Mouse (Mus musculus) heart, embryonic 16.5 days (tissue): Measurements from ENCODE around the gene Dmbt1. TPM values are rescaled to one million over a fixed set of nuclear protein-coding genes. Genes with fewer than 3 reads are reported as not detected.

ENCODE experiments used
- ATAC-seq: fragments of 200-750 bp; cut with Nextera tagmentation; replicated peaks from 2 replicates; pipeline ENCODE4 v1.8.0; 2017; ENCODE audit warnings: moderate number of reproducible peaks; ENCODE audit not compliant: insufficient read depth, low FRiP score; ENCODE audit errors: extremely low read depth
- H3K27ac ChIP-seq: fragments of 300-500 bp; sonication (generic); 2 replicates; pipeline ENCODE4 v1.5.1; 2014; ENCODE audit warnings: mild to moderate bottlenecking, low read length, control low read depth, moderate library complexity
- H3K27me3 ChIP-seq: fragments of 300-500 bp; sonication (generic); 2 replicates; pipeline ENCODE4 v1.6.1; 2014; ENCODE audit warnings: low read length, mixed read lengths; ENCODE audit not compliant: control insufficient read depth, insufficient read depth
- H3K36me3 ChIP-seq: fragments of 300-500 bp; sonication (generic); 2 replicates; pipeline ENCODE4 v1.6.1; 2014; ENCODE audit not compliant: control insufficient read depth, insufficient read depth
- H3K4me1 ChIP-seq: fragments of 300-500 bp; sonication (generic); 2 replicates; pipeline ENCODE4 v1.6.1; 2014; ENCODE audit warnings: low read length, mixed read lengths; ENCODE audit not compliant: control insufficient read depth, insufficient read depth
- H3K4me2 ChIP-seq: fragments of 300-500 bp; sonication (generic); 2 replicates; pipeline ENCODE4 v1.6.1; 2014; ENCODE audit warnings: low read depth, mild to moderate bottlenecking, control low read depth, low read length
- H3K4me3 ChIP-seq: fragments of 300-500 bp; sonication (generic); 2 replicates; pipeline ENCODE4 v1.5.1; 2014; ENCODE audit warnings: mild to moderate bottlenecking, control low read depth, low read length
- H3K9ac ChIP-seq: fragments of 300-500 bp; sonication (generic); 2 replicates; pipeline ENCODE4 v1.6.1; 2014; ENCODE audit warnings: low read length, control low read depth
- H3K9me3 ChIP-seq: fragments of 300-500 bp; sonication (generic); replicated peaks from 2 replicates; pipeline ENCODE4 v1.6.1; 2016; ENCODE audit warnings: low read length; ENCODE audit not compliant: control insufficient read depth
- WGBS: fragments of 180-500 bp; shearing (Covaris S2); extraction: QIAGEN DNeasy Blood & Tissue Kit; methylation state at CpG from one replicate; pipeline ENCODE4 v1.1.7; 2014; 5-methylcytosine and 5-hydroxymethylcytosine counted together
- polyA plus RNA-seq: library from polyadenylated mRNA; unstranded; fragments of >200 nt; fragmentation: Nextera tagmentation; extraction: Ambion mirVana; gene quantifications from 2 replicates; pipeline ENCODE4 v1.2.1, GENCODE M21; 2015

Gene Dmbt1
- polyA plus RNA-seq, 1 experiment from 2014 or later: 0.29 TPM

DNA sequence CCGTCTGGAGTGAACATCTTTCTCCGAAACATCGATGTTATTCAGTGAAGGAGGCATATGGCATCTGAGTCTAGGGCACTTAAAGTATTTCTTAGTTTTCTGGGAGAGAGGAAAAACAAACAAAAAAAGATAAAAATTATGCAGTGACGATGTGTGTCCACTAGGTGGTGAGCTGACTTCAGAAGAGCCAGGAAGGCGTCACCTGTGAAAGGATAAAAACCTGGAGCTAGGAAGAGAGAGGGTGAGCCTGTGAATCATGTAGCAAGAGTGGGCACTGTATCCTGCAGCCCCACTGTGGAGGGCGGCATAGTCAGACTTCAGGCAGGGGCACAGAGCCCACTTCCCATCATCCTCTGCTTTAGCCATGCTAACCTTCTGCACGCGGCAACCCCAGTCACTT lies 37.9 kb upstream of the Dmbt1 start:
- 45% methylated on average over 8 of the region's 8 CpGs for WGBS

GRCm38 (mm10) chr7:131001976-131002726 lies 29.7 kb upstream of the Dmbt1 start:
- no peak overlapping the region for H3K4me3 ChIP-seq
- no peak overlapping the region for H3K4me2 ChIP-seq
- H3K9ac ChIP-seq: no peak overlapping the region
- peaks cover 10% of the 10 kb centered on the region for H3K9me3 ChIP-seq
- H3K4me1 ChIP-seq: no peaks in the 10 kb centered on the region
- no peak for ATAC-seq
- no peaks in the 10 kb centered on the region for H3K27me3 ChIP-seq
- no peak overlapping the region for H3K27ac ChIP-seq
- H3K36me3 ChIP-seq: no peaks in the 10 kb centered on the region
- 73% methylated on average over 12 of the region's 12 CpGs for WGBS

More for the DNA sequence above, 37.9 kb upstream of the Dmbt1 start:
- Histone ChIP-seq H3K27ac (no peak overlapping the region), H3K9ac (no peak overlapping the region), H3K27me3 (no peaks in the 10 kb centered on the region), H3K4me2 (no peak overlapping the region), H3K36me3 (no peaks in the 10 kb centered on the region), H3K9me3 (peaks cover 9% of the 10 kb centered on the region), H3K4me1 (no peaks in the 10 kb centered on the region), H3K4me3 (no peak overlapping the region)
- ATAC-seq: no peak

DNA sequence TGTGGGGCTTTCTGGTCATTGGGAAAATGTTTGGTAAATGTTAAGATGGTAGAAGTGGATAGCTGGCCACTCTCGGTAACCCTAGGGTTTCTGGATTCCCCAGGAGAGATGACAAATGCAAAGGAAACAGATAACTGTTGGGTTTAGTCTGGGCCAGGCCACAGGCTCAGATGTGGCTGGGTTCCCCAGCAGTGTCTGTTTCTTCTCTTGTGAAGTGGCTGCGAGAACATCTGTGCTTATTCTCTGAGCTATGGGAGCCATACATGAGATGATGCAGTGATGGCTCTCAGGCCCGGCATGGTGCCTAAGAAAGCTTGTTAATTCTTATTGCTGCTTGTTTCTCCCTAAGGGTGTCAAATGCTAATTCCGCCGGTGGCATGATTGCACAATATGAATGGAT lies 27.8 kb upstream of the Dmbt1 start:
- 77% methylated on average over 5 of the region's 5 CpGs for WGBS

GRCm38 (mm10) chr7:131007221-131007620 lies 24.6 kb upstream of the Dmbt1 start:
- Histone ChIP-seq H3K9ac (no peak overlapping the region), H3K4me3 (no peak overlapping the region), H3K9me3 (peaks cover 15% of the 10 kb centered on the region), H3K27me3 (no peaks in the 10 kb centered on the region), H3K4me2 (no peak overlapping the region), H3K36me3 (no peaks in the 10 kb centered on the region), H3K27ac (no peak overlapping the region), H3K4me1 (no peaks in the 10 kb centered on the region)
- no peak for ATAC-seq
- WGBS: 89% methylated on average over 2 of the region's 2 CpGs

More for the DNA sequence above, 27.8 kb upstream of the Dmbt1 start:
- Histone ChIP-seq H3K27ac (no peak overlapping the region), H3K4me3 (no peak overlapping the region), H3K4me1 (no peaks in the 10 kb centered on the region), H3K36me3 (no peaks in the 10 kb centered on the region), H3K27me3 (no peaks in the 10 kb centered on the region), H3K9me3 (peaks cover 15% of the 10 kb centered on the region), H3K4me2 (no peak overlapping the region), H3K9ac (no peak overlapping the region)
- 0 out of 2 replicates have a peak, but pooled peaks have one; percentile 14 for ATAC-seq

DNA sequence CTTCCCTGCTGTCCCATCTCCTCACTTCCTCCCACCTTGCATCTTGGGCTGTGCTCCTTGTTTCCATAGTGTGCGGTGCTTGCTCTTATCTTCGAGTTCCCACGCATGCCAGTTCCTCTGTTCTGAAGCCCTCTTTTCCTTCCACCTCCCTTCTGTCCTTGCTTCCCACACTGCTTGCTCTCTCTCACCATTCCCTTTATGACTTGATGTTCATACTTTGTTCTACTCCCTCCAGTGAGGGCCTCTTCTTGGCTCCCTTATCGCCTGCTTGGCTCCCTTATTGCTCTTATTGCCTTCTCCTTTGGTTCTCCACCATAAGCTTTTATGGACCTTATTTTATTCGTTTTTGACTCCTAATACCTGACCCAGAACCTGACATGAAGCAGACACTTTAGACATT lies 22.7 kb upstream of the Dmbt1 start:
- ATAC-seq: no peak
- H3K27me3 ChIP-seq: no peaks in the 10 kb centered on the region
- H3K27ac ChIP-seq: no peak overlapping the region
- H3K9me3 ChIP-seq: peaks cover 15% of the 10 kb centered on the region
- no peak overlapping the region for H3K9ac ChIP-seq
- no peaks in the 10 kb centered on the region for H3K4me1 ChIP-seq
- H3K4me2 ChIP-seq: no peak overlapping the region
- no peak overlapping the region for H3K4me3 ChIP-seq
- 67% methylated on average over 5 of the region's 5 CpGs for WGBS
- H3K36me3 ChIP-seq: no peaks in the 10 kb centered on the region

GRCm38 (mm10) chr7:131011901-131012300 lies 20.0 kb upstream of the Dmbt1 start:
- Histone ChIP-seq H3K9ac (no peak overlapping the region), H3K4me1 (no peaks in the 10 kb centered on the region), H3K27me3 (no peaks in the 10 kb centered on the region), H3K9me3 (peaks cover 8% of the 10 kb centered on the region), H3K4me3 (no peak overlapping the region), H3K27ac (no peak overlapping the region), H3K36me3 (no peaks in the 10 kb centered on the region), H3K4me2 (no peak overlapping the region)
- ATAC-seq: no peak
- WGBS: 62% methylated on average over 1 of the region's 1 CpGs

DNA sequence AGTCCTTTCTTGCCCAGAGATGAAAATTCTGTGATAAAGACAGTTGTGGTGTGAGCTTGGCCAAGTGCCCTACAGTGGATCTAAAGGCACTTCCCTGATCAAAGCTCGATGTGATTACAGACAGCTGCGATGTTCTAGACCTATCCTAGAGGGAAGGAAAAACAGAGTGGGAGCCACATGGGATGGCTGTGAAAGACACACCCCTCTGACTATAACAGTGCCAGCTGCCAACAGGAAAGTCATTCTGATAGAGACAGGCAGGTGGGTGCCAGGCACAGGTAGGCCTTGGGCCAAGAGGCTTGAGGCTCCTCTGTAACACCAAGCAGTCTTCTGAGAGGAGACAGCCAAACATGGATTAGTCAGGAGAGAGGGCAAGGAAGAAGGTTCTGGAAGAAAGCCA lies 12.7 kb upstream of the Dmbt1 start:
- Histone ChIP-seq H3K4me2 (no peak overlapping the region), H3K4me1 (no peaks in the 10 kb centered on the region), H3K4me3 (no peak overlapping the region), H3K27me3 (no peaks in the 10 kb centered on the region), H3K9ac (no peak overlapping the region), H3K36me3 (no peaks in the 10 kb centered on the region), H3K9me3 (peaks cover 5% of the 10 kb centered on the region), H3K27ac (no peak overlapping the region)
- 80% methylated on average over 2 of the region's 2 CpGs for WGBS
- ATAC-seq: no peak

DNA sequence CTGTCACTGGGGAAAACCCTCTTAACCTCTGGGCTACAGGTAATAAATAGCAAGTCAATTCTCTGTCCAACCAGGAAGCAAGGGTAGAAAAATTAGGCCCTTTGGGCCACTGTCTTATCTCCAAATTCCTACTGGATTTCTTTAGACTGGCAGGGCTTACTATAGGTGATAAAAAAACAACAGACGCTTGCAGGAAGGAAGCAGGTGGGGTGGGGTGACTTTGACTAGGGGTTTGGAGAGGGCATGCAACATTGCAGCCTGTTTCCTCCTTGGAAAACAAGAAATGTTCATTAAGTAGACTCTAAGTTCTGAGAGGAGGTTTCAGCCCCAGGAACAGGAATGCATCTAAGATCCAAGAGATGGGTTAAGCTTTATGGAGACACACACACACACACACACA lies 7.0 kb upstream of the Dmbt1 start:
- no peak overlapping the region for H3K4me2 ChIP-seq
- no peaks in the 10 kb centered on the region for H3K36me3 ChIP-seq
- no peak overlapping the region for H3K4me3 ChIP-seq
- no peak overlapping the region for H3K27ac ChIP-seq
- no peak for ATAC-seq
- H3K9me3 ChIP-seq: no peaks in the 10 kb centered on the region
- no peaks in the 10 kb centered on the region for H3K4me1 ChIP-seq
- WGBS: 15% methylated on average over 1 of the region's 1 CpGs
- H3K9ac ChIP-seq: no peak overlapping the region
- no peaks in the 10 kb centered on the region for H3K27me3 ChIP-seq

DNA sequence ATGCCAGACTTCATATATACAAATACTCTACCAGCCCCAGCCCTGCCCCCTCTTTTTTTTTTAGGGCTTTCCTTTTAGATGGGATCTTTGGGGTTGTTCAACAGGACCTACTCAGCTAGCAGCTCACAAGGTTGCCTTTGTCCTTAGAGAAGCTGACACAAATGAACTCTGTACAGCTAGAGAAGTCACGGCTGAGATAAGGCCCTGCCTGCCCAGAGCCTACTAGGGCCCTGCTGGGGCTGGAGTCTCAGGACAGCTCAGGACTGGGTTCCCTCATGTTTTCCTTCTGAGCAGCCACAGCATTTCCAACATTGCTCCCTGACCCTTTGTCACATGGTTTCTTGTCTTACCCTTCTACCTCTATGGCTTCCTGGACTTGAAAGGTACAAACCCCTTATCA lies 4.3 kb upstream of the Dmbt1 start:
- Histone ChIP-seq H3K4me2 (no peak overlapping the region), H3K36me3 (no peaks in the 10 kb centered on the region), H3K4me3 (no peak overlapping the region), H3K4me1 (no peaks in the 10 kb centered on the region), H3K9ac (no peak overlapping the region), H3K27me3 (no peaks in the 10 kb centered on the region), H3K27ac (no peak overlapping the region), H3K9me3 (no peaks in the 10 kb centered on the region)
- WGBS: 69% methylated on average over 1 of the region's 1 CpGs
- ATAC-seq: no peak
